Mouse (Mus musculus) hindbrain, embryonic 16.5 days (tissue): ENCODE measurements around the gene Hes6. TPM values are rescaled to one million over a fixed set of nuclear protein-coding genes. Genes with fewer than 3 reads are reported as not detected.
A peak's percentile ranks its signal among the peaks of the same experiment; 100 is the strongest.

Experiments
- ATAC-seq: fragments of 200-750 bp; cut with Nextera tagmentation; 2 replicates; pipeline ENCODE4 v1.8.0; 2017; ENCODE audit warnings: moderate TSS enrichment, moderate library complexity
- H3K27ac ChIP-seq: fragments of 300-500 bp; sonication (generic); 2 replicates; pipeline ENCODE4 v1.5.1; 2014; ENCODE audit warnings: low read depth, mild to moderate bottlenecking, control low read depth, low read length, moderate library complexity
- H3K27me3 ChIP-seq: fragments of 300-500 bp; sonication (generic); replicated peaks from 2 replicates; pipeline ENCODE4 v1.6.1; 2014; ENCODE audit warnings: low read length; ENCODE audit not compliant: control insufficient read depth, insufficient read depth
- H3K36me3 ChIP-seq: fragments of 300-500 bp; sonication (generic); 2 replicates; pipeline ENCODE4 v1.6.1; 2014; ENCODE audit warnings: mild to moderate bottlenecking, low read length, moderate library complexity, mixed read lengths; ENCODE audit not compliant: control insufficient read depth, insufficient read depth
- H3K4me1 ChIP-seq: fragments of 300-500 bp; sonication (generic); 2 replicates; pipeline ENCODE4 v1.6.1; 2014; ENCODE audit warnings: low read depth, low read length; ENCODE audit not compliant: control insufficient read depth, insufficient read depth
- H3K4me2 ChIP-seq: fragments of 300-500 bp; sonication (generic); 2 replicates; pipeline ENCODE4 v1.6.1; 2014; ENCODE audit warnings: mild to moderate bottlenecking, low read length, control low read depth, moderate library complexity
- H3K4me3 ChIP-seq: fragments of 300-500 bp; sonication (generic); 2 replicates; pipeline ENCODE4 v1.5.1; 2014; ENCODE audit warnings: mild to moderate bottlenecking, low read length, control low read depth, moderate library complexity
- H3K9ac ChIP-seq: fragments of 300-500 bp; sonication (generic); 2 replicates; pipeline ENCODE4 v1.6.1; 2014; ENCODE audit warnings: low read depth, mild to moderate bottlenecking, control low read depth, low read length, moderate library complexity
- H3K9me3 ChIP-seq: fragments of 300-500 bp; sonication (generic); 2 replicates; pipeline ENCODE4 v1.6.1; 2014; ENCODE audit warnings: mild to moderate bottlenecking, low read length, moderate library complexity; ENCODE audit not compliant: control insufficient read depth
- WGBS: fragments of 180-500 bp; shearing (Covaris S2); extraction: QIAGEN DNeasy Blood & Tissue Kit; methylation state at CpG from one replicate; pipeline ENCODE4 v1.1.7; 2014; 5-methylcytosine and 5-hydroxymethylcytosine counted together
- polyA plus RNA-seq: library from polyadenylated mRNA; unstranded; fragments of >200 nt; fragmentation: Nextera tagmentation; extraction: Ambion mirVana; gene quantifications from 2 replicates; pipeline ENCODE4 v1.2.1, GENCODE M21; 2015

The Hes6 gene
- polyA plus RNA-seq, 1 experiment from 2014 or later: 138 TPM

DNA sequence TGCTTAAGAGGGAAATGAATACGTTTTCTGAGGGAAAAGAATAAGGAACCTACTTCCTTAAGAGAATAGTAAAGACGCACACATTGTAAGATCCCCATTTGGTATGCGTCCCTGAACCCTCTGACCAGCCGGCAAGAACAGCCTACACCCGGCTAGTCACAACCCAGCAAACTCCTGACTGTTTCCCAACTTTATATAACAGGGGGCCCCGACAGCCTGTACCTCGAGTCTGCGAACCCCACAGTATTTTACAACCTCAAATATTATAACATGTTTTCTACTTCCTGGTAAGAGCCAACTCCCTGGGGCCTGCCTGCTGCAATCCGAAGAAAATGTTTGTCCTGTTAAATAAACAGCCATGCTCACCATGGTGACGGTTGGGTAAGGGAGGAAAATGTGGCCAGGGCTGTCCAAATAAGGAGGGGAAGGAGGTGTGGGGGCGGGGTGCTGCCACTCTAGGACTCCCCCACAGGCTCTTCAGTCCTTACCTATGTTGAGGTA, 42.5 kb upstream of the Hes6 start:
- Histone ChIP-seq H3K4me3 (no peak overlapping the region; the same call in 1 of the 2 replicates), H3K9ac (no peak overlapping the region), H3K27me3 (no peaks in the 10 kb centered on the region), H3K9me3 (no peaks in the 10 kb centered on the region), H3K36me3 (no peaks in the 10 kb centered on the region), H3K4me1 (peaks cover 39% of the 10 kb centered on the region), H3K4me2 (peak overlapping the region; percentile 28), H3K27ac (peak overlapping the region; percentile 67)
- ATAC-seq: no peak
- WGBS: 23% methylated on average over 11 of the region's 11 CpGs

GRCm38 (mm10) chr1:91455661-91456161, 41.9 kb upstream of the Hes6 start:
- peak overlapping the region; percentile 20; the same call in 1 of the 2 replicates for H3K9ac ChIP-seq
- no peak for ATAC-seq
- H3K4me1 ChIP-seq: peaks cover 39% of the 10 kb centered on the region
- no peaks in the 10 kb centered on the region for H3K9me3 ChIP-seq
- no peaks in the 10 kb centered on the region for H3K27me3 ChIP-seq
- peak overlapping the region; percentile 67 for H3K27ac ChIP-seq
- H3K4me3 ChIP-seq: no peak overlapping the region
- no peaks in the 10 kb centered on the region for H3K36me3 ChIP-seq
- WGBS: 31% methylated on average over 7 of the region's 7 CpGs
- peak overlapping the region; percentile 30 for H3K4me2 ChIP-seq

DNA sequence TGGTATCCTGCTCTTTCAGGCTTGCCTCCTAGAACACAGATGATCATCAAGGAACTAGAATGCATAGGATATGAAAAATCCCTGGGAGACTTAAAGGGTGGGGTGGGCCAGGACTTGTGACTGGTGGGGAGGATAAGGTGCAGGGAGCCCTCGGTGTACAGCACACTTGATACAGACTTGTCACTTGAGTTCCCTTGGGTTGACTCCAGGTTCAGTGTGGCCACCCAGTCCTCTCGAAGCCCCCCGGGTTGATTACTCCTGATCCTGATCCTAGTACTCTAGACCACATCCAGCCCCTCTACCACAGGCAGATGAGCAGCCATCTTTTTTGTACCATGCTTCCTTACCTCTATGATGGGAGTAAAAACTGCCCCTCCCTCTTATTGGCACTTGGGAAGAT, 41.1 kb upstream of the Hes6 start:
- H3K27ac ChIP-seq: no peak overlapping the region
- H3K4me3 ChIP-seq: no peak overlapping the region
- peaks cover 36% of the 10 kb centered on the region for H3K4me1 ChIP-seq
- ATAC-seq: no peak
- H3K9me3 ChIP-seq: no peaks in the 10 kb centered on the region
- no peak overlapping the region for H3K9ac ChIP-seq
- H3K4me2 ChIP-seq: no peak overlapping the region
- H3K27me3 ChIP-seq: no peaks in the 10 kb centered on the region
- H3K36me3 ChIP-seq: no peaks in the 10 kb centered on the region
- WGBS: 100% methylated on average over 3 of the region's 3 CpGs

DNA sequence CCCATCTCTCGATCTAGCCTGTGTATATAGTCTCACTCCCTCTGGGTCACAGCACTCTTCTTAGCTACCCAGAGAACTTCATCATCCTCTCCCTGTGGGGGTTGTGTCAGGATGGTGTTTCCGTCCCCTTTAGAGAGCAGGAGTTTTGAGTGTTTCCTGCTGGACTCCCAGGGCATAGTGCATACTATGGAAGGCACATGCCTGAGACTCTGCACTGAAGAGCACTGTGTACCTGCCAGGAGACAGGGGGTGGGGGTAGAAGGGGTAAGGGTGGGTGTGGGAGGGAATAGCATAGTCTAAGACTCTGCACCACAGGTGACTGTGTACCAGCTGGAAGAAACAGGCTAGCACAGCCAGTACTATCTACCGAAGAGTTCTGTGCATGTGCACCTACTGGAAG, 40.5 kb upstream of the Hes6 start:
- Histone ChIP-seq H3K9ac (no peak overlapping the region), H3K36me3 (no peaks in the 10 kb centered on the region; the same call in 1 of the 2 replicates), H3K9me3 (no peaks in the 10 kb centered on the region), H3K4me3 (no peak overlapping the region), H3K4me2 (no peak overlapping the region), H3K27me3 (no peaks in the 10 kb centered on the region), H3K27ac (no peak overlapping the region), H3K4me1 (peaks cover 33% of the 10 kb centered on the region)
- no peak for ATAC-seq
- WGBS: 86% methylated on average over 3 of the region's 3 CpGs

DNA sequence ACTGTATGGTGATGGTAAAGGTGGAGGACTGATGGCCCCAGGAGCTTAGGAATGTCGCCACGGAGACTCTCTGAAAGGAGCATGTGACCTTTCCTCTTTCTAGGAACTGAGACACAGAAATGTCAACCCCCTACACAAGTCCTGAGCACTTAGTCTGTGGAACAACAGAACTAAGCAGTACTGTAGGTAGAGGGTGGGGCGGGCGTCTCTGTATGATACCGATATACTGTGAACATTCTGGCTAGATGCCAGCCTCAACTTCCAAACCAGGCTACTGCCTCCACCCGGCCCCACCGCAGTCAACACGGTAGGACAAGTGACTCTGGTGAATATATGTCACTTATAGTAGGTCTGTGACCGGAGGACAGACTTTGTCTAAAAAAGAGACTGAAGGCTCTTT, 40.1 kb upstream of the Hes6 start:
- no peaks in the 10 kb centered on the region for H3K27me3 ChIP-seq
- ATAC-seq: no peak
- 82% methylated on average over 9 of the region's 9 CpGs for WGBS
- H3K9ac ChIP-seq: no peak overlapping the region
- H3K4me1 ChIP-seq: peaks cover 33% of the 10 kb centered on the region
- no peaks in the 10 kb centered on the region; the same call in none of the 2 replicates for H3K36me3 ChIP-seq
- H3K4me2 ChIP-seq: no peak overlapping the region
- no peak overlapping the region for H3K27ac ChIP-seq
- no peak overlapping the region for H3K4me3 ChIP-seq
- H3K9me3 ChIP-seq: no peaks in the 10 kb centered on the region

DNA sequence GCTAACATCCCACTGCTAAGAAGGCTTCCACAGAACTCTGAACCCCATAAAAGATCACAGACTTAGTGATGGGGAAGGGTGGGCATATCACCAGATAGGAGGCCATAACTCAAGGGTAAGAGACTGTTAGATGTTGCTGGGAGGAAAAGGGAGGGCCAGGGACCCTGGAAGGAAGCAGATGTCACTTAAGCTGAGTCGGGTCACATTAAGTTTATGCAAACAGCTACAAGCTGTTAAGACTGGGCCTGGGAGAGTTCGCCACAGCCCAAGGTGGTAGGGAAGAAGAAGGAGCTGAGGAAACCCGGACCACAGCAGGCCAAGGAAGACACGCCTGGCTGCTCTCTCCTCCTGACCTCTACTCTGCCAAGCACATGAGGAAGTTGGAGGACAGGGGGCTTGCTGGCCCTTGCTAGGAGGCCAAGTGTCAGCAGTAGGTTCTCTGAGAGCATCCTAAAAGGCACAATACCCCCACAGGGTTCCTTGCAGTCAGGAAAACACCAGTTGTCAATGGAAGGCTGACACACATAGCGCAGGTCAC, 37.8 kb upstream of the Hes6 start:
- Histone ChIP-seq H3K27ac (no peak overlapping the region), H3K4me2 (no peak overlapping the region), H3K4me3 (no peak overlapping the region), H3K36me3 (peaks cover 15% of the 10 kb centered on the region), H3K9ac (no peak overlapping the region), H3K9me3 (no peaks in the 10 kb centered on the region), H3K27me3 (no peaks in the 10 kb centered on the region), H3K4me1 (peaks cover 14% of the 10 kb centered on the region)
- ATAC-seq: no peak
- 78% methylated on average over 5 of the region's 5 CpGs for WGBS

- WGBS: 93% methylated on average over 5 of the region's 5 CpGs
Measured at GRCm38 (mm10) chr1:91450851-91451250, 37.0 kb upstream of the Hes6 start.

DNA sequence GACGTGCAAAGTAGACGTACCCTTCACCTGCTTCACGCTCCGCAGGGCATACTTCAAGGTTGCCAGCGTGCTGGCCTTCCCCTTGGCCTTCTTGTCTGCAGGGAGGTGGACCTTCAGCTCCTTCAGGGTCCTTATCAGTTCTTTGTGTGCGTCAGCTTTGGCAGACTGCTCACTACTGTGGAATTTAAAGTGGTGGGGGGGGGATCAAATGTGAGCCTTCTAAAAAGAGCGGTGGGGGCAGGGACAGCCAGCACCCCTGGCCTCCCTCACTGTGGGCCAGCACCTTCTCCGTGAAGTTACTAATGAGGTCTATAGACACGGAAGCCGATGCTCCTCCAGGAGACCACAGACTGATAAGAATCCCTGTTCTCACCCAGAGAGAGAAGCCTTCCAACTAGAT, 34.9 kb upstream of the Hes6 start:
- no peak for ATAC-seq
- Histone ChIP-seq H3K36me3 (peaks cover 19% of the 10 kb centered on the region), H3K9me3 (no peaks in the 10 kb centered on the region), H3K4me1 (no peaks in the 10 kb centered on the region), H3K4me2 (no peak overlapping the region), H3K27me3 (no peaks in the 10 kb centered on the region), H3K4me3 (no peak overlapping the region), H3K27ac (no peak overlapping the region), H3K9ac (no peak overlapping the region)
- 98% methylated on average over 10 of the region's 10 CpGs for WGBS

More at GRCm38 (mm10) chr1:91450851-91451250, 37.0 kb upstream of the Hes6 start:
- no peak overlapping the region for H3K27ac ChIP-seq
- H3K9ac ChIP-seq: no peak overlapping the region
- H3K4me2 ChIP-seq: no peak overlapping the region
- no peaks in the 10 kb centered on the region for H3K27me3 ChIP-seq
- no peak overlapping the region for H3K4me3 ChIP-seq
- no peaks in the 10 kb centered on the region for H3K9me3 ChIP-seq
- peaks cover 15% of the 10 kb centered on the region for H3K36me3 ChIP-seq
- H3K4me1 ChIP-seq: peaks cover 7% of the 10 kb centered on the region
- no peak for ATAC-seq

GRCm38 (mm10) chr1:91446511-91446910, 32.7 kb upstream of the Hes6 start:
- no peak for ATAC-seq
- WGBS: 85% methylated on average over 4 of the region's 4 CpGs
- Histone ChIP-seq H3K27me3 (no peaks in the 10 kb centered on the region), H3K27ac (no peak overlapping the region), H3K9me3 (no peaks in the 10 kb centered on the region), H3K4me1 (no peaks in the 10 kb centered on the region), H3K4me2 (no peak overlapping the region), H3K9ac (no peak overlapping the region), H3K4me3 (no peak overlapping the region), H3K36me3 (peaks cover 25% of the 10 kb centered on the region)
